Mouse (Mus musculus): ENCODE data around the gene Gm10715.
"Not testable (repeated sequence)": the region's sequence is repeated elsewhere in the genome, so short reads cannot be mapped to it uniquely, and the experiment has no call there.

DNA sequence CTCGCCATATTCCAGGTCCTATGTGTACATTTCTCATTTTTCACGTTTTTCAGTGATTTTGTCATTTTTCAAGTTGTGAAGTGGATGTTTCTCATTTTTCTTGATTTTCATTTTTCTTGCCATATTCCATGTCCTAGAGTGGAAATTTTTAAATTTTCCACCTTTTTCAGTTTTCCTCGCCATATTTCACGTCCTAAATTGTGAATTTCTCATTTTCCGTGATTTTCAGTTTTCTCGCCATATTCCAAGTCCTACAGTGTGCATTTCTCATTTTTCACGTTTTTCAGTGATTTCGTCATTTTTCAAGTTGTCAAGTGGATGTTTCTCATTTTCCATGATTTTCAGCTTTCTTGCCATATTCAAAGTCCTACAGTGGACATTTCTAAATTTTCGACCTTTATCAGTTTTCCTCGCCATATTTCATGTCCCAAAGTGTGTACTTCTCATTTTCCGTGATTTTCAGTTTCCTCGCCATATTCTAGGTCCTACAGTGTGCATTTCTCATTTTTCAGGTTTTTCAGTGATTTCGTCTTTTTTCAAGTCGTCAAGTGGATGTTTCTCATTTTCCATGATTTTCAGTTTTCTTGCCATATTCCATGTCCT is 33.8 kb upstream of the Gm10715 start, which contains the start of gene Gm11168:
- TF ChIP-seq EP300 (optimal IDR thresholded peaks at IDR 0.05); CTCF (IDR thresholded peaks at IDR 0.05; ENCODE audit: low read depth): not testable (repeated sequence)

Data from stomach, postnatal 0 days (tissue).